ENCODE assay signal across 17 mouse cellular contexts in the genomic region with DNA sequence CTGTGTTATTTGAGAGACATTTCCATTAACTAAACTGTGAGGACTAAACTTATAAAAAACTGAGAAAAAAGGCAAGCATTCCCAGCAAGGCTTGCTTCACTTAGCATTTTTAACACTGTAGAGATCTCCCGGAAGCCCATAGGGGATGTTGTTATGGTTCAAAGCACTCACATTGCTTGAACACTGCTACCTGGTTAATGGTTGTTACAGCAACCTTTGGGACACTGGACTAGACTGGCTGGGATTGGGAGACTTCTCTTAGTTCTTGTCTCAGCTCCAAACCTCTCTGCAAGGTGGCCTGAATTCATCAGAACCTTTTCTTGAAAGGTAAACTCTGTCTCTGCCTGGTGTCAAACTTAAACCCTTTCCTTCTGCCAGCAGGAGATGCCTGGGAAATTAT.
"Had no signal": no experiment of that assay in that cellular context is flagged by ENCODE, and none has a peak within 500 bp of the region (broad histone marks: within the 10 kb centered on the region; RNA-seq: fewer than 3 reads in every experiment).

No protein-coding gene starts in this region.

- H3K9me3 ChIP-seq: midbrain, embryonic 15.5 days; stomach, embryonic 15.5 days had no signal

- H3K4me3 ChIP-seq: lung, embryonic 15.5 days; megakaryocyte, embryonic 14.5 days; midbrain, embryonic 13.5 days; midbrain, embryonic 15.5 days; neural tube, embryonic 12.5 days; stomach, embryonic 15.5 days had no signal

- H3K9ac ChIP-seq: lung, embryonic 15.5 days; midbrain, embryonic 13.5 days; midbrain, embryonic 15.5 days; neural tube, embryonic 12.5 days; stomach, embryonic 15.5 days had no signal

- H3K4me2 ChIP-seq: lung, embryonic 15.5 days; midbrain, embryonic 11.5 days; midbrain, embryonic 13.5 days; midbrain, embryonic 15.5 days; neural tube, embryonic 12.5 days; stomach, embryonic 15.5 days had no signal

- DNase-seq: lung, adult 2 months; lung, postnatal 14 days; lung, postnatal 36 days; right cerebral cortex, postnatal 14 days; thymus, adult 2 months; thymus, postnatal 14 days; thymus, postnatal 36 days had no signal

- H3K27ac ChIP-seq: lung, embryonic 15.5 days; macrophage; midbrain, embryonic 13.5 days; midbrain, embryonic 15.5 days; neural tube, embryonic 12.5 days; stomach, embryonic 15.5 days; stomach, postnatal 0 days had no signal

- H3K27me3 ChIP-seq: lung, embryonic 15.5 days; megakaryocyte, embryonic 14.5 days; midbrain, embryonic 13.5 days; midbrain, embryonic 15.5 days; neural tube, embryonic 12.5 days; stomach, embryonic 15.5 days had no signal

- H3K4me1 ChIP-seq: lung, embryonic 15.5 days; megakaryocyte, embryonic 14.5 days; midbrain, embryonic 13.5 days; midbrain, embryonic 15.5 days; neural tube, embryonic 12.5 days; stomach, embryonic 15.5 days had no signal

- ATAC-seq: lung, postnatal 0 days; midbrain, embryonic 13.5 days; midbrain, embryonic 15.5 days had no signal

- H3K36me3 ChIP-seq: lung, embryonic 15.5 days; midbrain, embryonic 13.5 days; midbrain, embryonic 15.5 days; neural tube, embryonic 12.5 days; stomach, embryonic 15.5 days had no signal
